Comparison of ENCODE assay signal across 15 mouse cellular contexts in the genomic region with DNA sequence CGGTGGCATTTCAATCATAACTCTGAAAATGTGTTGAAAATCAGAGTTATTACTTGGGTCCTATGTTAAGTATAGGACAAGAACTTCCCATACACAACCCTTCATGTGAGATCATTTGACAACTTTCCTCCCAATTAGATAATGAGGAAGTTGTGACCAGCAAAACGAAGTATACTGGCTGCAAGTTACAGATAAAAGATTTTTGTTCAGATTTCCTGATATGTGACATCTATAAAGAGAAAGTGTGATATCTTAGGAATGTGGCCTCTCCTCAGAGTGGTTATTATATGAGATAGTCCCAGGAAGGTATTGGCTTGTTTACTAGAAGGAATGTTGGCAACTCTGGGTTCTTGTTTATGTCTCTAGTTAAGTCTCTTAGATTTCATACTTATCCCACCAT.
"Had no signal": no experiment of that assay in that cellular context is flagged by ENCODE, and none has a peak within 500 bp of the region (broad histone marks: within the 10 kb centered on the region; RNA-seq: fewer than 3 reads in every experiment).

No protein-coding gene starts in this region.

- H3K36me3 ChIP-seq: midbrain, embryonic 13.5 days had no signal

- H3K27ac ChIP-seq: kidney, embryonic 15.5 days; left cerebral cortex, adult 2 months; liver, embryonic 13.5 days; midbrain, embryonic 13.5 days had no signal

- H3K4me2 ChIP-seq: kidney, embryonic 15.5 days; liver, embryonic 13.5 days; midbrain, embryonic 13.5 days had no signal

- H3K4me1 ChIP-seq: kidney, embryonic 15.5 days; midbrain, embryonic 13.5 days had no signal

- DNase-seq: kidney, adult 18-20 months; kidney, postnatal 10 days; kidney, postnatal 36 days; layer of hippocampus, postnatal 36 days; liver, embryonic 13.5 days; lung, adult 2 months; lung, postnatal 14 days; lung, postnatal 4 days; thymus, adult 2 months; thymus, postnatal 14 days; thymus, postnatal 4 days had no signal

- H3K27me3 ChIP-seq: kidney, embryonic 15.5 days; liver, embryonic 13.5 days; midbrain, embryonic 13.5 days had no signal

- H3K9ac ChIP-seq: kidney, embryonic 15.5 days; liver, embryonic 13.5 days; midbrain, embryonic 13.5 days had no signal

- ATAC-seq: midbrain, embryonic 13.5 days; midbrain, embryonic 16.5 days had no signal

- H3K4me3 ChIP-seq: kidney, embryonic 15.5 days; left cerebral cortex, adult 2 months; liver, embryonic 13.5 days; midbrain, embryonic 13.5 days had no signal

- H3K9me3 ChIP-seq: kidney, embryonic 15.5 days; liver, embryonic 13.5 days; midbrain, embryonic 13.5 days had no signal
